Mouse (Mus musculus): ENCODE results near the gene Bmp8a. TPM values are rescaled to one million over a fixed set of nuclear protein-coding genes. Genes with fewer than 3 reads are reported as not detected.

The Bmp8a gene
- polyA plus RNA-seq, 1 experiment: 0.41 TPM

DNA sequence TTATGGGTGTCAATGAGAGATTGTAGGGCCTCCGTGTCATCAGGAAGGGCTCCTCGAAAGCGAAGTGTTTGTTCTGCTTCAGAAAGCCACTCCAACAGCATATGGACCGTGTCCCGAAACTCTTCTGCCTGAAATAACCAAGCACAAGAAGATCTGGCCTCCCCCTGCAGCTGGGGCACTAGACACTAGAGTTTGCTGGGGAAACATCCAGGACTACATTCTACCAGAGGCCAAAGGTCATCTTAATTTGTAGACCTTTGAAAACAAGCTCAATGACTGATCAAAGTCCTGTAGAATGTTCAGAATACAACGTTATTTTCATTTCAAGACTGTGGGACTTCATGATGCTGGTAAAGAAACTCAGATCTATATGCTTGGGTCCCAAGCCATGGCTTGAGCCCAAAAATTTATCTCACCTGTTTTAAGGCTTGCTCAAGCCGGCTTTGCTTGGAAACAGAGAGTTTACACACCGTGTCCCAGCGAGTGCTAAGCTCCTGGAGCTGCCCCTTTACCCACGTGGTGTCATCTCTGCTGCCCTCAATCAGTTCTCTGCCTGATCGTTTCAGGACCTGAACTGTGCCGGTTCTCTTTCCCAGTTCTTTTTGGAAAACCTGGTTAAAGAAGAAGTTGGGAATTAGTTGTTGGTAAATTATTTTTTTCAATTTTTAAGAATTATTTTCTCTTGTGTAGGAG is 31.4 kb upstream of the Bmp8a start:
- DNase-seq (ENCODE audit: low read depth in 1 of 2, low spot score in 2 of 2): no peak
- Histone ChIP-seq H3K36me3 (ENCODE audit: control insufficient read depth, insufficient read depth, low read length) (peaks cover 65% of the 10 kb centered on the region), H3K4me1 (ENCODE audit: control insufficient read depth, insufficient read depth, insufficient read length) (no peaks in the 10 kb centered on the region), H3K27ac (ENCODE audit: insufficient read depth, low read length) (no peak overlapping the region), H3K4me3 (ENCODE audit: extremely low read depth, insufficient read depth, insufficient read length) (no peak overlapping the region), H3K27me3 (ENCODE audit: control insufficient read depth, insufficient read depth, low read length) (no peaks in the 10 kb centered on the region)
- WGBS: 96% methylated on average over 12 of the region's 12 CpGs
- TF ChIP-seq POLR2A (IDR thresholded peaks at IDR 0.05; ENCODE audit: low read depth, low read length) (no peak), CTCF (IDR thresholded peaks at IDR 0.05; ENCODE audit: extremely low read depth, insufficient read depth, insufficient read length, insufficient replicate concordance) (no peak)

- Histone ChIP-seq H3K27ac (ENCODE audit: insufficient read depth, low read length) (no peak overlapping the region), H3K4me3 (ENCODE audit: extremely low read depth, insufficient read depth, insufficient read length) (no peak overlapping the region), H3K27me3 (ENCODE audit: control insufficient read depth, insufficient read depth, low read length) (no peaks in the 10 kb centered on the region), H3K36me3 (ENCODE audit: control insufficient read depth, insufficient read depth, low read length) (peaks cover 55% of the 10 kb centered on the region), H3K4me1 (ENCODE audit: control insufficient read depth, insufficient read depth, insufficient read length) (no peaks in the 10 kb centered on the region)
- 93% methylated on average over 4 of the region's 4 CpGs for WGBS
- DNase-seq (ENCODE audit: low read depth in 1 of 2, low spot score in 2 of 2): no peak
- no peak for TF ChIP-seq POLR2A (IDR thresholded peaks at IDR 0.05; ENCODE audit: low read depth, low read length)
- no peak for TF ChIP-seq CTCF (IDR thresholded peaks at IDR 0.05; ENCODE audit: extremely low read depth, insufficient read depth, insufficient read length, insufficient replicate concordance)
These were observed 20.5 kb upstream of the Bmp8a start for GRCm38 (mm10) chr4:123363555-123363954.

DNA sequence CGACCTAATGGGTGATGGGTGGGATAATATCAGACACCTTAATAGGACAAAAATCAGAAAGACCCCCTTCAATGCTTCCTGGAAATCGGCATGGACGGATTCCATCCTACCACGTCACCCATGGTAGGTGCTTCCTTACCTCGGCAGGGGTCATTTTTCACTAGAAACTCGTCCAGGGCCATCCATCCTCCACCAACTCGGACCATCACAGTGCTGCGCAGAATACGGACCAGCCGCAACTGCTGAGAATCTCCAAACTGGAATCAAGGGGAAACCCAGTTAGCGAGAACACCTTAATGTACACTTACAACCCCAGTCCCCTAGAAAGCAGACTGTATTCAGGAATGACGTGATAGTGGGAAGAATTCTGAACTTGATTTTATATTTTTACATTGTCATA is 17.7 kb upstream of the Bmp8a start:
- TF ChIP-seq CTCF (IDR thresholded peaks at IDR 0.05; ENCODE audit: extremely low read depth, insufficient read depth, insufficient read length, insufficient replicate concordance) (no peak), POLR2A (IDR thresholded peaks at IDR 0.05; ENCODE audit: low read depth, low read length) (no peak)
- Histone ChIP-seq H3K27ac (ENCODE audit: insufficient read depth, low read length) (no peak overlapping the region), H3K36me3 (ENCODE audit: control insufficient read depth, insufficient read depth, low read length) (peaks cover 51% of the 10 kb centered on the region), H3K27me3 (ENCODE audit: control insufficient read depth, insufficient read depth, low read length) (no peaks in the 10 kb centered on the region), H3K4me1 (ENCODE audit: control insufficient read depth, insufficient read depth, insufficient read length) (no peaks in the 10 kb centered on the region), H3K4me3 (ENCODE audit: extremely low read depth, insufficient read depth, insufficient read length) (no peak overlapping the region)
- no peak for DNase-seq (ENCODE audit: low read depth in 1 of 2, low spot score in 2 of 2)
- 95% methylated on average over 12 of the region's 12 CpGs for WGBS

DNA sequence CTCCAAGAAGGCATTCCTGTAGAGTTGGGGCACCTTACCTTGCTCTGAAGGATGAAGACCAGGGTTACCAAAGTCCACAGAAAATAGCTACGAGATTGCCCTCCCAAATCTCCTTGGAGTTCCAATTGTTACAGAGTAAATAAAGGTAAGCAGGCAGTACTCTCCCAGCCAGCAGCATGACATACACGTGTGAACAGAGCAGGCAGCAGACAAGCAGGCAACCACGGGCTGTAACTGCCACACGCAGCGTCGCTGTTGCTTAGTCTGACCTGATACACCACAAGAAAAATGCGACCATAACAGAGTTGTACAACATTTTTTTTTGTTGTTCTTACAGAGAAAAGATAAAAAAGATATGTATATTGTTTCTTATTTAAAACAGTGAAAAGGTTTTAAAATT is 15.6 kb upstream of the Bmp8a start:
- Histone ChIP-seq H3K4me1 (ENCODE audit: control insufficient read depth, insufficient read depth, insufficient read length) (no peaks in the 10 kb centered on the region), H3K27ac (ENCODE audit: insufficient read depth, low read length) (no peak overlapping the region), H3K27me3 (ENCODE audit: control insufficient read depth, insufficient read depth, low read length) (no peaks in the 10 kb centered on the region), H3K36me3 (ENCODE audit: control insufficient read depth, insufficient read depth, low read length) (peaks cover 54% of the 10 kb centered on the region), H3K4me3 (ENCODE audit: extremely low read depth, insufficient read depth, insufficient read length) (no peak overlapping the region)
- no peak for TF ChIP-seq CTCF (IDR thresholded peaks at IDR 0.05; ENCODE audit: extremely low read depth, insufficient read depth, insufficient read length, insufficient replicate concordance)
- no peak for TF ChIP-seq POLR2A (IDR thresholded peaks at IDR 0.05; ENCODE audit: low read depth, low read length)
- no peak for DNase-seq (ENCODE audit: low read depth in 1 of 2, low spot score in 2 of 2)
- 96% methylated on average over 7 of the region's 7 CpGs for WGBS

- TF ChIP-seq POLR2A (IDR thresholded peaks at IDR 0.05; ENCODE audit: low read depth, low read length): no peak
- no peak for TF ChIP-seq CTCF (IDR thresholded peaks at IDR 0.05; ENCODE audit: extremely low read depth, insufficient read depth, insufficient read length, insufficient replicate concordance)
- 96% methylated on average over 8 of the region's 8 CpGs for WGBS
- DNase-seq (ENCODE audit: low read depth in 1 of 2, low spot score in 2 of 2): no peak
- no peak overlapping the region for H3K4me3 ChIP-seq (ENCODE audit: extremely low read depth, insufficient read depth, insufficient read length)
- H3K4me1 ChIP-seq (ENCODE audit: control insufficient read depth, insufficient read depth, insufficient read length): peaks cover 3% of the 10 kb centered on the region; the same call in 1 of the 2 replicates
- peaks cover 59% of the 10 kb centered on the region for H3K36me3 ChIP-seq (ENCODE audit: control insufficient read depth, insufficient read depth, low read length)
- H3K27me3 ChIP-seq (ENCODE audit: control insufficient read depth, insufficient read depth, low read length): no peaks in the 10 kb centered on the region
- no peak overlapping the region for H3K27ac ChIP-seq (ENCODE audit: insufficient read depth, low read length)
These were observed 12.9 kb upstream of the Bmp8a start for GRCm38 (mm10) chr4:123355941-123356340.

DNA sequence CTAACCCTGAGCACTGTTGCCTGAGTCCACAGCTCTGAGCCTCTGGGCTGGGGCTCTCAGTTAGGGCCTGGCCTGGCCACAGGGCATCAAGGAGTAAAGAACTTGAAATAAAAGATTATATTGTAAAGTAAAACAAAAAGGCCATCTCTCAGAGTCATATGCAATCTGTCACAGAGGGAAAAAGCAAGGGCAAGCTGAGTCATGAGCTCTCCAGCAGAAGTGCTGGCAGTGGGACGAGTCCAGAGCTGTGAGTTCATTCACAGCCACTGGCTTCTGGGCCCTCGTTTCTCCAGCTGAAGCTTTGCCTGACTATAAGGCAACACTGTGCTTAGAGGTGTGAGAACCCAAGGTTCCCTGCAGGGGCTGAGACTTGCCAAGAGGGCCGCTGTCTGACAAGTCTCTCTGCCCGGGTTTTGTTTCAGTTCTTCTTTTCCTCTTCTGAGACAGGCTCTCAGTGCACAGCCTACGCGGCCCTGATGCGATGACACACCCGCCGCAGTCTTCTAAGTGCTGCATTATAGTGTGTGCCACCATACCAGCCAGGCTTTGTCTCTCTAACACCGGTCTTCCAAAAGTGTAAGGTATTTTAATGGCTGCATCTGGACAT is 10.3 kb upstream of the Bmp8a start:
- Histone ChIP-seq H3K27ac (ENCODE audit: insufficient read depth, low read length) (no peak overlapping the region; the same call in 1 of the 2 replicates), H3K4me1 (ENCODE audit: control insufficient read depth, insufficient read depth, insufficient read length) (peaks cover 3% of the 10 kb centered on the region; the same call in 1 of the 2 replicates), H3K4me3 (ENCODE audit: extremely low read depth, insufficient read depth, insufficient read length) (no peak overlapping the region), H3K36me3 (ENCODE audit: control insufficient read depth, insufficient read depth, low read length) (peaks cover 58% of the 10 kb centered on the region), H3K27me3 (ENCODE audit: control insufficient read depth, insufficient read depth, low read length) (no peaks in the 10 kb centered on the region)
- DNase-seq (ENCODE audit: low read depth in 1 of 2, low spot score in 2 of 2): peak in 1 of 2 experiments; percentile 21
- 65% methylated on average over 10 of the region's 10 CpGs for WGBS
- TF ChIP-seq CTCF (IDR thresholded peaks at IDR 0.05; ENCODE audit: extremely low read depth, insufficient read depth, insufficient read length, insufficient replicate concordance) (no peak), POLR2A (IDR thresholded peaks at IDR 0.05; ENCODE audit: low read depth, low read length) (no peak)

- H3K27me3 ChIP-seq (ENCODE audit: control insufficient read depth, insufficient read depth, low read length): peaks cover 14% of the 10 kb centered on the region
- TF ChIP-seq POLR2A (IDR thresholded peaks at IDR 0.05; ENCODE audit: low read depth, low read length) (no peak), CTCF (IDR thresholded peaks at IDR 0.05; ENCODE audit: extremely low read depth, insufficient read depth, insufficient read length, insufficient replicate concordance) (no peak)
- H3K4me1 ChIP-seq (ENCODE audit: control insufficient read depth, insufficient read depth, insufficient read length): peaks cover 11% of the 10 kb centered on the region
- no peak for DNase-seq (ENCODE audit: low read depth in 1 of 2, low spot score in 2 of 2)
- WGBS: 12% methylated on average over 6 of the region's 6 CpGs
- no peaks in the 10 kb centered on the region for H3K36me3 ChIP-seq (ENCODE audit: control insufficient read depth, insufficient read depth, low read length)
- H3K27ac ChIP-seq (ENCODE audit: insufficient read depth, low read length): no peak overlapping the region
- peak overlapping the region; percentile 84; the same call in 1 of the 2 replicates for H3K4me3 ChIP-seq (ENCODE audit: extremely low read depth, insufficient read depth, insufficient read length)
These were observed 378 bp upstream of the Bmp8a start for GRCm38 (mm10) chr4:123343471-123343789.

Data from spleen, adult 2 months (tissue).